In the genomic region with DNA sequence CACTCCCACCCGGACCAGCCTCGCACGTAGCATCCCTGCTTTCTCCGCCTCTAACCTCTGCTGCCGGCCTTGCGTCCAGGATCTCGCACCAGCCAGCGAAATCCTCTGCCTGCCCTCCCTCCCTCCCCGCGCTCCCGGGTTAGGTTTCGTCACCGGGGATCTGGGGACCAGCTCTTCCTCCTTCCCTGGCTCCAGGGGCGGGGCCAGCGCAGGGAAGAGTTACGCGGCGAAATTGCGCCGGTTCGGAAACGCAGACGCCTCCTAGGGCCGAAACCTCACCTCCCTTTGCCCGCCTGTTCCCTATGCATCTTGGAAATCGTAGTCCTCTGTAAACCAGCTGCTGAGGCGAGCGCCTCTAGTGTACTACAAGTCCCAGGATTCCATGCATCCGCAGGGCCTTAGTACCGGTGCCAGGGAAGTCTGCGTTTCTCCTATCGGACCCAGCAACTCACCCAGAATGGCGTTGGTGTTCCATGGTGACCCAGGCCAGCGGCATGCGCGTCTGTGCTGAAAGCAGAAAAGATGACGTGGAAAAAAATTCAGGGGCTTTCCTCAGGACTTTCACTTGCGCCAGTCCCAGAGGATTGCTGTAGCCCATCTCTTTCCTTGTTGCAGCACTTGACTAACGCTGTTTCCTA, we compare ENCODE assay signal across 8 mouse cellular contexts. TPM values are rescaled to one million over a fixed set of nuclear protein-coding genes. Genes with fewer than 3 reads are reported as not detected.
DNase-seq lines count a peak whose midpoint lies in the region; ATAC-seq and TF ChIP-seq lines count a peak whose summit lies in the region.

A gene (minus strand): TSS at position 199 of the 638 bp plus-strand sequence.

- intact Hi-C loops in heart, postnatal 25 days (cut with DNase I): loop anchor here (10.0 kb wide), 1 partner anchor 629 kb away; no protein-coding TSS in a partner anchor

- H3K4me1 ChIP-seq in forebrain, embryonic 16.5 days (replicated peaks; ENCODE audit: control insufficient read depth, insufficient read depth, low read length): peaks cover 10% of the 10 kb centered on the region
- H3K4me1 ChIP-seq in liver, postnatal 0 days (ENCODE audit: insufficient read depth): no peaks in the 10 kb centered on the region; the same call in 1 of the 2 replicates
- H3K4me1 ChIP-seq in neural tube, embryonic 13.5 days (replicated peaks): peaks cover 32% of the 10 kb centered on the region
- peaks cover 11% of the 10 kb centered on the region for H3K4me1 ChIP-seq in testis, adult 2 months (ENCODE audit: control insufficient read depth, insufficient read depth, low read length)

- H3K4me2 ChIP-seq in forebrain, embryonic 16.5 days (ENCODE audit: low read length): peak within 1 kb of the TSS; percentile 100
- H3K4me2 ChIP-seq in liver, postnatal 0 days (ENCODE audit: low read depth, low read length): peak within 1 kb of the TSS; percentile 88
- peak within 1 kb of the TSS; percentile 98 for H3K4me2 ChIP-seq in neural tube, embryonic 13.5 days

- peak; percentile 100 for ATAC-seq in forebrain, embryonic 16.5 days
- ATAC-seq in liver, postnatal 0 days: peak; percentile 99
- peak; percentile 99 for ATAC-seq in neural tube, embryonic 13.5 days (ENCODE audit: low read depth)

- 0% methylated on average over 39 of the region's 39 CpGs for WGBS in forebrain, embryonic 16.5 days
- WGBS in liver, postnatal 0 days (ENCODE audit: insufficient replicate concordance): 4% methylated on average over 39 of the region's 39 CpGs
- WGBS in neural tube, embryonic 13.5 days: under 1% methylated on average over 39 of the region's 39 CpGs

- TF ChIP-seq CTCF in liver, postnatal 0 days (IDR thresholded peaks at IDR 0.05; ENCODE audit: low read depth): peak; percentile 47
- no peak for TF ChIP-seq CTCF in testis, adult 2 months (IDR thresholded peaks at IDR 0.05; ENCODE audit: control insufficient read depth, insufficient read depth, insufficient replicate concordance, low read depth, low read length)

- H3K9ac ChIP-seq in forebrain, embryonic 16.5 days (replicated peaks; ENCODE audit: low read depth, low read length): peak within 1 kb of the TSS; percentile 77
- H3K9ac ChIP-seq in liver, postnatal 0 days (replicated peaks): peak within 1 kb of the TSS; percentile 48; the same call in 1 of the 2 replicates
- peak within 1 kb of the TSS; percentile 84 for H3K9ac ChIP-seq in neural tube, embryonic 13.5 days

- no peaks in the 10 kb centered on the region for H3K9me3 ChIP-seq in forebrain, embryonic 16.5 days (ENCODE audit: control insufficient read depth, low read length)
- H3K9me3 ChIP-seq in liver, postnatal 0 days (ENCODE audit: low read length): no peaks in the 10 kb centered on the region
- no peaks in the 10 kb centered on the region for H3K9me3 ChIP-seq in neural tube, embryonic 13.5 days

- TF ChIP-seq EP300 in liver, postnatal 0 days (IDR thresholded peaks at IDR 0.05; ENCODE audit: low read depth): no peak

- no peaks in the 10 kb centered on the region for H3K36me3 ChIP-seq in forebrain, embryonic 16.5 days (ENCODE audit: control insufficient read depth, insufficient read depth)
- no peaks in the 10 kb centered on the region for H3K36me3 ChIP-seq in liver, postnatal 0 days (replicated peaks; ENCODE audit: insufficient read depth, low read length)
- no peaks in the 10 kb centered on the region for H3K36me3 ChIP-seq in neural tube, embryonic 13.5 days
- H3K36me3 ChIP-seq in testis, adult 2 months (ENCODE audit: control insufficient read depth, insufficient read depth, low read length): no peaks in the 10 kb centered on the region

- H3K4me3 ChIP-seq in forebrain, embryonic 16.5 days (replicated peaks; ENCODE audit: low read length): peak within 1 kb of the TSS; percentile 74
- H3K4me3 ChIP-seq in liver, postnatal 0 days (ENCODE audit: low read depth, low read length): peak within 1 kb of the TSS; percentile 53
- H3K4me3 ChIP-seq in neural tube, embryonic 13.5 days: peak within 1 kb of the TSS; percentile 70
- peak within 1 kb of the TSS; percentile 92 for H3K4me3 ChIP-seq in testis, adult 2 months (ENCODE audit: control insufficient read depth, low read depth, low read length)

- DNase-seq in ES-CJ7 (ENCODE audit: low read depth, low spot score): peak; percentile 98
- DNase-seq in cerebellum, adult 11 months: peak; percentile 98
- peak; percentile 95 for DNase-seq in heart, postnatal 25 days (ENCODE audit: low spot score)
- peak; percentile 97 for DNase-seq in layer of hippocampus, adult 11-12 months (ENCODE audit: low spot score)
- peak; percentile 90 for DNase-seq in liver, postnatal 0 days

- peak within 1 kb of the TSS; percentile 68 for H3K27ac ChIP-seq in forebrain, embryonic 16.5 days (ENCODE audit: low read length)
- H3K27ac ChIP-seq in liver, postnatal 0 days (ENCODE audit: low read depth): peak within 1 kb of the TSS; percentile 59
- H3K27ac ChIP-seq in neural tube, embryonic 13.5 days (replicated peaks): peak within 1 kb of the TSS; percentile 89
- H3K27ac ChIP-seq in testis, adult 2 months (ENCODE audit: control insufficient read depth, insufficient read depth, low read depth, low read length): peak within 1 kb of the TSS; percentile 80

- H3K27me3 ChIP-seq in forebrain, embryonic 16.5 days (replicated peaks; ENCODE audit: control insufficient read depth, insufficient read depth, low read length): peaks cover 5% of the 10 kb centered on the region; the same call in 1 of the 2 replicates
- peaks cover 29% of the 10 kb centered on the region for H3K27me3 ChIP-seq in liver, postnatal 0 days (ENCODE audit: insufficient read depth, low read length)
- peaks cover 17% of the 10 kb centered on the region; the same call in 1 of the 2 replicates for H3K27me3 ChIP-seq in neural tube, embryonic 13.5 days
- no peaks in the 10 kb centered on the region; the same call in 1 of the 2 replicates for H3K27me3 ChIP-seq in testis, adult 2 months (ENCODE audit: control insufficient read depth, insufficient read depth, low read length)

- peak; percentile 82 for TF ChIP-seq POLR2A in testis, adult 2 months (IDR thresholded peaks at IDR 0.05; ENCODE audit: control insufficient read depth, low read depth, low read length)

RNA-seq across cellular contexts. Expression of the gene that starts here (rescaled TPM):
- 2.5 and 5.6 TPM in 2 replicates for polyA plus RNA-seq in forebrain, embryonic 16.5 days (2015; fragmentation: Nextera tagmentation; extraction: Ambion mirVana)
- 1 to 10 TPM; 1.8 to 2.5 TPM for total RNA-seq in heart, postnatal 25 days (2021)
- polyA plus RNA-seq in liver, postnatal 0 days (2015; fragmentation: Nextera tagmentation; extraction: Ambion mirVana): 0.05 and 0.13 TPM in 2 replicates
- 4.0 and 4.3 TPM in 2 replicates for polyA plus RNA-seq in neural tube, embryonic 13.5 days (2015; fragmentation: Nextera tagmentation; extraction: Ambion mirVana)
- polyA plus RNA-seq in testis, adult 2 months (2012; rRNA removed): 15.0 and 17.4 TPM in 2 replicates

Comparison
In these comparisons a context has a peak if more than half of its experiments do, and no peak if none do; other contexts are left out.
1. Peak in every context shown above with its lines: DNase-seq, ATAC-seq, H3K4me3 ChIP-seq and H3K27ac ChIP-seq.
2. Peak in DNase-seq, ATAC-seq, H3K4me3 ChIP-seq, H3K27ac ChIP-seq, H3K9ac ChIP-seq and H3K4me2 ChIP-seq in liver, postnatal 0 days; RNA of the gene not detected or under 1 TPM.